ENCODE assay signal across 8 mouse cellular contexts in genomic region chr11:5787671-5788055, GRCm38 (mm10). TPM values are rescaled to one million over a fixed set of nuclear protein-coding genes. Genes with fewer than 3 reads are reported as not detected.
DNase-seq lines count a peak whose midpoint lies in the region; ATAC-seq and TF ChIP-seq lines count a peak whose summit lies in the region.

No protein-coding gene starts in this region.

- peak overlapping the region; percentile 86 for H3K27ac ChIP-seq in left cerebral cortex, adult 2 months
- H3K27ac ChIP-seq in embryonic facial prominence, embryonic 13.5 days: peak overlapping the region; percentile 91
- H3K27ac ChIP-seq in limb, embryonic 11.5 days (replicated peaks; ENCODE audit: low read depth, low read length): peak overlapping the region; percentile 77
- H3K27ac ChIP-seq in neural tube, embryonic 15.5 days (replicated peaks): peak overlapping the region; percentile 93

- TF ChIP-seq CTCF in left cerebral cortex, adult 2 months (IDR thresholded peaks at IDR 0.05): no peak

- H3K4me3 ChIP-seq in left cerebral cortex, adult 2 months: peak overlapping the region; percentile 77
- peak overlapping the region; percentile 81 for H3K4me3 ChIP-seq in embryonic facial prominence, embryonic 13.5 days
- peak overlapping the region; percentile 74 for H3K4me3 ChIP-seq in limb, embryonic 11.5 days (ENCODE audit: low read depth, low read length)
- peak overlapping the region; percentile 94 for H3K4me3 ChIP-seq in neural tube, embryonic 15.5 days (replicated peaks)

- H3K36me3 ChIP-seq in embryonic facial prominence, embryonic 13.5 days: peaks cover 16% of the 10 kb centered on the region
- H3K36me3 ChIP-seq in limb, embryonic 11.5 days (ENCODE audit: control insufficient read depth, insufficient read depth, low read length): peaks cover 7% of the 10 kb centered on the region; the same call in 1 of the 2 replicates
- peaks cover 16% of the 10 kb centered on the region for H3K36me3 ChIP-seq in neural tube, embryonic 15.5 days

- no peak for DNase-seq in left cerebral cortex, adult 2 months (ENCODE audit: extremely low spot score in 1 of 2, low spot score in 2 of 2)
- DNase-seq in left cerebral cortex, adult 11 months (ENCODE audit: low spot score): no peak
- DNase-seq in limb, embryonic 11.5 days (ENCODE audit: low spot score): no peak
- DNase-seq in embryo, embryonic 10 days (ENCODE audit: low spot score): no peak
- no peak for DNase-seq in urinary bladder, postnatal 36 days (ENCODE audit: low spot score in 2 of 2)
- DNase-seq in urinary bladder, postnatal 14 days (ENCODE audit: low spot score): no peak

- 39% methylated on average over 8 of the region's 8 CpGs for WGBS in embryonic facial prominence, embryonic 13.5 days
- WGBS in limb, embryonic 11.5 days: 36% methylated on average over 8 of the region's 8 CpGs
- WGBS in neural tube, embryonic 15.5 days: 41% methylated on average over 8 of the region's 8 CpGs

- no peaks in the 10 kb centered on the region for H3K27me3 ChIP-seq in embryonic facial prominence, embryonic 13.5 days
- no peaks in the 10 kb centered on the region for H3K27me3 ChIP-seq in limb, embryonic 11.5 days (ENCODE audit: control insufficient read depth, insufficient read depth, low read length)
- H3K27me3 ChIP-seq in neural tube, embryonic 15.5 days (replicated peaks): no peaks in the 10 kb centered on the region

- intact Hi-C loops in left cerebral cortex, adult 2 months (cut with DNase I): loop anchor here (1.0 to 2.0 kb wide), 4 partner anchors 25 to 91 kb away; partner anchors contain the start of genes Pold2 and Urgcp

- H3K4me1 ChIP-seq in embryonic facial prominence, embryonic 13.5 days: peaks cover 26% of the 10 kb centered on the region
- peaks cover 3% of the 10 kb centered on the region; the same call in 1 of the 2 replicates for H3K4me1 ChIP-seq in limb, embryonic 11.5 days (ENCODE audit: control insufficient read depth, insufficient read depth, low read length)
- H3K4me1 ChIP-seq in neural tube, embryonic 15.5 days: peaks cover 26% of the 10 kb centered on the region

- ATAC-seq in embryonic facial prominence, embryonic 13.5 days (ENCODE audit: insufficient number of reproducible peaks, insufficient read depth, low FRiP score, low TSS enrichment, low read depth): no peak
- ATAC-seq in limb, embryonic 11.5 days (ENCODE audit: insufficient number of reproducible peaks, low FRiP score, low TSS enrichment, low read depth): no peak
- ATAC-seq in neural tube, embryonic 15.5 days (ENCODE audit: low FRiP score): no peak

- peak overlapping the region; percentile 89 for H3K9ac ChIP-seq in embryonic facial prominence, embryonic 13.5 days
- peak overlapping the region; percentile 81 for H3K9ac ChIP-seq in limb, embryonic 11.5 days (ENCODE audit: low read length)
- peak overlapping the region; percentile 84 for H3K9ac ChIP-seq in neural tube, embryonic 15.5 days (replicated peaks)

- H3K4me2 ChIP-seq in embryonic facial prominence, embryonic 13.5 days: peak overlapping the region; percentile 88
- H3K4me2 ChIP-seq in limb, embryonic 11.5 days (ENCODE audit: low read depth, severe bottlenecking): peak overlapping the region; percentile 80
- H3K4me2 ChIP-seq in neural tube, embryonic 15.5 days: peak overlapping the region; percentile 93

- no peaks in the 10 kb centered on the region for H3K9me3 ChIP-seq in embryonic facial prominence, embryonic 13.5 days
- H3K9me3 ChIP-seq in limb, embryonic 11.5 days (ENCODE audit: control insufficient read depth, low read length): no peaks in the 10 kb centered on the region
- H3K9me3 ChIP-seq in neural tube, embryonic 15.5 days (replicated peaks): no peaks in the 10 kb centered on the region

RNA-seq across cellular contexts. Expression of gene Dbnl, which starts 0.6 kb away (rescaled TPM):
- 10 to 100 TPM; 68.0 to 68.4 TPM for total RNA-seq in left cerebral cortex, adult 2 months (2021)
- polyA plus RNA-seq in embryonic facial prominence, embryonic 13.5 days (2015; fragmentation: Nextera tagmentation; extraction: Ambion mirVana): 126 and 135 TPM in 2 replicates
- 120 and 127 TPM in 2 replicates for polyA plus RNA-seq in limb, embryonic 11.5 days (2014; fragmentation: Nextera tagmentation; extraction: Ambion mirVana)
- 131 and 142 TPM in 2 replicates for polyA plus RNA-seq in neural tube, embryonic 15.5 days (2015; fragmentation: Nextera tagmentation; extraction: Ambion mirVana)

RNA-seq across cellular contexts. Expression of gene Pgam2, which starts 15.9 kb away (rescaled TPM):
- 1 to 10 TPM; 5.4 to 9.5 TPM for total RNA-seq in left cerebral cortex, adult 2 months (2021)
- 10.1 and 12.1 TPM in 2 replicates for polyA plus RNA-seq in embryonic facial prominence, embryonic 13.5 days (2015; fragmentation: Nextera tagmentation; extraction: Ambion mirVana)
- polyA plus RNA-seq in limb, embryonic 11.5 days (2014; fragmentation: Nextera tagmentation; extraction: Ambion mirVana): 14.0 and 16.3 TPM in 2 replicates
- polyA plus RNA-seq in neural tube, embryonic 15.5 days (2015; fragmentation: Nextera tagmentation; extraction: Ambion mirVana): 14.4 and 21.9 TPM in 2 replicates

RNA-seq across cellular contexts. Expression of gene Urgcp, which starts 25.5 kb away (rescaled TPM):
- total RNA-seq in left cerebral cortex, adult 2 months (2021): 10 to 100 TPM; 67.7 to 71.0 TPM
- polyA plus RNA-seq in embryonic facial prominence, embryonic 13.5 days (2015; fragmentation: Nextera tagmentation; extraction: Ambion mirVana): 28.6 and 28.7 TPM in 2 replicates
- 10.2 and 12.8 TPM in 2 replicates for polyA plus RNA-seq in limb, embryonic 11.5 days (2014; fragmentation: Nextera tagmentation; extraction: Ambion mirVana)
- polyA plus RNA-seq in neural tube, embryonic 15.5 days (2015; fragmentation: Nextera tagmentation; extraction: Ambion mirVana): 33.0 and 34.1 TPM in 2 replicates

RNA-seq across cellular contexts. Expression of gene Polm, which starts 50.2 kb away (rescaled TPM):
- total RNA-seq in left cerebral cortex, adult 2 months (2021): 10 to 100 TPM in 1 of 2 experiments, 1 to 10 TPM in 1; 8.6 to 10.5 TPM
- polyA plus RNA-seq in embryonic facial prominence, embryonic 13.5 days (2015; fragmentation: Nextera tagmentation; extraction: Ambion mirVana): 11.4 and 13.6 TPM in 2 replicates
- 6.4 and 6.6 TPM in 2 replicates for polyA plus RNA-seq in limb, embryonic 11.5 days (2014; fragmentation: Nextera tagmentation; extraction: Ambion mirVana)
- polyA plus RNA-seq in neural tube, embryonic 15.5 days (2015; fragmentation: Nextera tagmentation; extraction: Ambion mirVana): 6.5 and 8.5 TPM in 2 replicates
